Mouse (Mus musculus): ENCODE data around the gene Cd5l. TPM values are rescaled to one million over a fixed set of nuclear protein-coding genes. Genes with fewer than 3 reads are reported as not detected.
"Not testable (repeated sequence)": the region's sequence is repeated elsewhere in the genome, so short reads cannot be mapped to it uniquely, and the experiment has no call there.

Cd5l gene
- polyA plus RNA-seq (2015; fragmentation: Nextera tagmentation; extraction: Ambion mirVana), result 0.22 and 0.25 TPM in 2 replicates

- ATAC-seq (replicated peaks; ENCODE audit: extremely low read depth, insufficient read depth, low FRiP score), result no peak
- no peaks in the 10 kb centered on the region for H3K4me1 ChIP-seq (ENCODE audit: control insufficient read depth, insufficient read depth, low read length)
- H3K36me3 ChIP-seq (ENCODE audit: control insufficient read depth, insufficient read depth), result no peaks in the 10 kb centered on the region
- H3K9me3 ChIP-seq (replicated peaks; ENCODE audit: control insufficient read depth, low read length), result no peaks in the 10 kb centered on the region
- H3K27ac ChIP-seq (ENCODE audit: low read length), result no peak within 1 kb of the TSS
- no peak within 1 kb of the TSS for H3K4me2 ChIP-seq (ENCODE audit: low read depth, low read length)
- no peak within 1 kb of the TSS for H3K9ac ChIP-seq (ENCODE audit: low read length)
- H3K27me3 ChIP-seq (ENCODE audit: control insufficient read depth, insufficient read depth, low read length), result no peaks in the 10 kb centered on the region
- H3K4me3 ChIP-seq (ENCODE audit: low read length), result no peak within 1 kb of the TSS
Measured at GRCm38 (mm10) chr3:87357581-87357980, at the start of gene Cd5l. Gene Cd5l (plus strand): TSS chr3:87357881.

GRCm38 (mm10) chr3:87309922-87310321, 47.8 kb upstream of the Cd5l start:
- Histone ChIP-seq H3K9me3 (replicated peaks; ENCODE audit: control insufficient read depth, low read length) (no peaks in the 10 kb centered on the region), H3K4me1 (ENCODE audit: control insufficient read depth, insufficient read depth, low read length) (no peaks in the 10 kb centered on the region), H3K4me3 (ENCODE audit: low read length) (no peak overlapping the region), H3K9ac (ENCODE audit: low read length) (no peak overlapping the region), H3K4me2 (ENCODE audit: low read depth, low read length) (no peak overlapping the region), H3K27me3 (ENCODE audit: control insufficient read depth, insufficient read depth, low read length) (no peaks in the 10 kb centered on the region), H3K27ac (ENCODE audit: low read length) (no peak overlapping the region), H3K36me3 (ENCODE audit: control insufficient read depth, insufficient read depth) (no peaks in the 10 kb centered on the region)
- no peak for ATAC-seq (replicated peaks; ENCODE audit: extremely low read depth, insufficient read depth, low FRiP score)
- WGBS, result 70% methylated on average over 2 of the region's 2 CpGs

- 49% methylated on average over 4 of the region's 4 CpGs for WGBS
- Histone ChIP-seq H3K27me3 (ENCODE audit: control insufficient read depth, insufficient read depth, low read length) (no peaks in the 10 kb centered on the region), H3K9me3 (replicated peaks; ENCODE audit: control insufficient read depth, low read length) (no peaks in the 10 kb centered on the region), H3K36me3 (ENCODE audit: control insufficient read depth, insufficient read depth) (no peaks in the 10 kb centered on the region), H3K4me2 (ENCODE audit: low read depth, low read length) (no peak overlapping the region), H3K4me1 (ENCODE audit: control insufficient read depth, insufficient read depth, low read length) (no peaks in the 10 kb centered on the region), H3K9ac (ENCODE audit: low read length) (no peak overlapping the region), H3K27ac (ENCODE audit: low read length) (no peak overlapping the region), H3K4me3 (ENCODE audit: low read length) (no peak overlapping the region)
- ATAC-seq (replicated peaks; ENCODE audit: extremely low read depth, insufficient read depth, low FRiP score), result no peak
Measured at GRCm38 (mm10) chr3:87322557-87322956, 35.1 kb upstream of the Cd5l start.

GRCm38 (mm10) chr3:87323778-87324177, 33.9 kb upstream of the Cd5l start:
- Histone ChIP-seq H3K27me3 (ENCODE audit: control insufficient read depth, insufficient read depth, low read length) (no peaks in the 10 kb centered on the region), H3K4me1 (ENCODE audit: control insufficient read depth, insufficient read depth, low read length) (no peaks in the 10 kb centered on the region), H3K9ac (ENCODE audit: low read length) (no peak overlapping the region), H3K36me3 (ENCODE audit: control insufficient read depth, insufficient read depth) (no peaks in the 10 kb centered on the region), H3K4me2 (ENCODE audit: low read depth, low read length) (no peak overlapping the region), H3K9me3 (replicated peaks; ENCODE audit: control insufficient read depth, low read length) (no peaks in the 10 kb centered on the region), H3K27ac (ENCODE audit: low read length) (no peak overlapping the region), H3K4me3 (ENCODE audit: low read length) (no peak overlapping the region)
- ATAC-seq (replicated peaks; ENCODE audit: extremely low read depth, insufficient read depth, low FRiP score), result no peak
- WGBS, result 16% methylated on average over 3 of the region's 3 CpGs

GRCm38 (mm10) chr3:87337899-87338298, 19.8 kb upstream of the Cd5l start:
- no peak overlapping the region for H3K27ac ChIP-seq (ENCODE audit: low read length)
- no peak overlapping the region for H3K4me2 ChIP-seq (ENCODE audit: low read depth, low read length)
- H3K36me3 ChIP-seq (ENCODE audit: control insufficient read depth, insufficient read depth), result no peaks in the 10 kb centered on the region
- 0 out of 2 replicates have a peak, but pooled peaks have one; percentile 55 for ATAC-seq (replicated peaks; ENCODE audit: extremely low read depth, insufficient read depth, low FRiP score)
- no peaks in the 10 kb centered on the region for H3K9me3 ChIP-seq (replicated peaks; ENCODE audit: control insufficient read depth, low read length)
- no peak overlapping the region for H3K9ac ChIP-seq (ENCODE audit: low read length)
- 49% methylated on average over 5 of the region's 5 CpGs for WGBS
- no peak overlapping the region for H3K4me3 ChIP-seq (ENCODE audit: low read length)
- H3K27me3 ChIP-seq (ENCODE audit: control insufficient read depth, insufficient read depth, low read length), result no peaks in the 10 kb centered on the region
- H3K4me1 ChIP-seq (ENCODE audit: control insufficient read depth, insufficient read depth, low read length), result no peaks in the 10 kb centered on the region

- H3K9me3 ChIP-seq (replicated peaks; ENCODE audit: control insufficient read depth, low read length); H3K4me1 ChIP-seq (ENCODE audit: control insufficient read depth, insufficient read depth, low read length); H3K9ac ChIP-seq (ENCODE audit: low read length); H3K27ac ChIP-seq (ENCODE audit: low read length); H3K4me3 ChIP-seq (ENCODE audit: low read length); H3K4me2 ChIP-seq (ENCODE audit: low read depth, low read length); H3K36me3 ChIP-seq (ENCODE audit: control insufficient read depth, insufficient read depth); ATAC-seq (replicated peaks; ENCODE audit: extremely low read depth, insufficient read depth, low FRiP score); H3K27me3 ChIP-seq (ENCODE audit: control insufficient read depth, insufficient read depth, low read length): not testable (repeated sequence)
- WGBS, result 73% methylated on average over 2 of the region's 2 CpGs
Measured at GRCm38 (mm10) chr3:87350992-87351391, 6.7 kb upstream of the Cd5l start.

- H3K4me1 ChIP-seq (ENCODE audit: control insufficient read depth, insufficient read depth, low read length), result no peaks in the 10 kb centered on the region
- no peak for ATAC-seq (replicated peaks; ENCODE audit: extremely low read depth, insufficient read depth, low FRiP score)
- no peaks in the 10 kb centered on the region for H3K9me3 ChIP-seq (replicated peaks; ENCODE audit: control insufficient read depth, low read length)
- H3K27ac ChIP-seq (ENCODE audit: low read length), result no peak overlapping the region
- no peaks in the 10 kb centered on the region for H3K27me3 ChIP-seq (ENCODE audit: control insufficient read depth, insufficient read depth, low read length)
- H3K4me3 ChIP-seq (ENCODE audit: low read length), result no peak overlapping the region
- H3K4me2 ChIP-seq (ENCODE audit: low read depth, low read length), result no peak overlapping the region
- H3K36me3 ChIP-seq (ENCODE audit: control insufficient read depth, insufficient read depth), result no peaks in the 10 kb centered on the region
- no peak overlapping the region for H3K9ac ChIP-seq (ENCODE audit: low read length)
Measured at GRCm38 (mm10) chr3:87359215-87359614, 1.5 kb downstream of the Cd5l start.

GRCm38 (mm10) chr3:87360466-87360865, 2.8 kb downstream of the Cd5l start:
- no peak for ATAC-seq (replicated peaks; ENCODE audit: extremely low read depth, insufficient read depth, low FRiP score)
- H3K36me3 ChIP-seq (ENCODE audit: control insufficient read depth, insufficient read depth), result no peaks in the 10 kb centered on the region
- H3K9me3 ChIP-seq (replicated peaks; ENCODE audit: control insufficient read depth, low read length), result no peaks in the 10 kb centered on the region
- H3K9ac ChIP-seq (ENCODE audit: low read length), result no peak overlapping the region
- H3K27me3 ChIP-seq (ENCODE audit: control insufficient read depth, insufficient read depth, low read length), result no peaks in the 10 kb centered on the region
- H3K27ac ChIP-seq (ENCODE audit: low read length), result no peak overlapping the region
- 88% methylated on average over 6 of the region's 6 CpGs for WGBS
- no peak overlapping the region for H3K4me2 ChIP-seq (ENCODE audit: low read depth, low read length)
- H3K4me1 ChIP-seq (ENCODE audit: control insufficient read depth, insufficient read depth, low read length), result no peaks in the 10 kb centered on the region
- H3K4me3 ChIP-seq (ENCODE audit: low read length), result no peak overlapping the region

GRCm38 (mm10) chr3:87365691-87366090, 8.0 kb downstream of the Cd5l start:
- Histone ChIP-seq H3K4me2 (ENCODE audit: low read depth, low read length) (no peak overlapping the region), H3K9me3 (replicated peaks; ENCODE audit: control insufficient read depth, low read length) (no peaks in the 10 kb centered on the region), H3K27me3 (ENCODE audit: control insufficient read depth, insufficient read depth, low read length) (no peaks in the 10 kb centered on the region), H3K9ac (ENCODE audit: low read length) (no peak overlapping the region), H3K4me3 (ENCODE audit: low read length) (no peak overlapping the region), H3K27ac (ENCODE audit: low read length) (no peak overlapping the region), H3K4me1 (ENCODE audit: control insufficient read depth, insufficient read depth, low read length) (no peaks in the 10 kb centered on the region), H3K36me3 (ENCODE audit: control insufficient read depth, insufficient read depth) (no peaks in the 10 kb centered on the region)
- WGBS, result 90% methylated on average over 14 of the region's 14 CpGs
- no peak for ATAC-seq (replicated peaks; ENCODE audit: extremely low read depth, insufficient read depth, low FRiP score)

- 79% methylated on average over 10 of the region's 10 CpGs for WGBS
- no peak for ATAC-seq (replicated peaks; ENCODE audit: extremely low read depth, insufficient read depth, low FRiP score)
- H3K27ac ChIP-seq (ENCODE audit: low read length), result no peak overlapping the region
- no peak overlapping the region for H3K4me2 ChIP-seq (ENCODE audit: low read depth, low read length)
- no peaks in the 10 kb centered on the region for H3K9me3 ChIP-seq (replicated peaks; ENCODE audit: control insufficient read depth, low read length)
- H3K9ac ChIP-seq (ENCODE audit: low read length), result no peak overlapping the region
- H3K36me3 ChIP-seq (ENCODE audit: control insufficient read depth, insufficient read depth), result no peaks in the 10 kb centered on the region
- H3K27me3 ChIP-seq (ENCODE audit: control insufficient read depth, insufficient read depth, low read length), result no peaks in the 10 kb centered on the region
- no peak overlapping the region for H3K4me3 ChIP-seq (ENCODE audit: low read length)
- H3K4me1 ChIP-seq (ENCODE audit: control insufficient read depth, insufficient read depth, low read length), result no peaks in the 10 kb centered on the region
Measured at GRCm38 (mm10) chr3:87367511-87367910, 9.8 kb downstream of the Cd5l start.
